Mouse (Mus musculus): ENCODE results near the gene Cldn15. TPM values are rescaled to one million over a fixed set of nuclear protein-coding genes. Genes with fewer than 3 reads are reported as not detected.

The Cldn15 gene
- polyA plus RNA-seq, 1 experiment from 2014 or later = 10.5 TPM

DNA sequence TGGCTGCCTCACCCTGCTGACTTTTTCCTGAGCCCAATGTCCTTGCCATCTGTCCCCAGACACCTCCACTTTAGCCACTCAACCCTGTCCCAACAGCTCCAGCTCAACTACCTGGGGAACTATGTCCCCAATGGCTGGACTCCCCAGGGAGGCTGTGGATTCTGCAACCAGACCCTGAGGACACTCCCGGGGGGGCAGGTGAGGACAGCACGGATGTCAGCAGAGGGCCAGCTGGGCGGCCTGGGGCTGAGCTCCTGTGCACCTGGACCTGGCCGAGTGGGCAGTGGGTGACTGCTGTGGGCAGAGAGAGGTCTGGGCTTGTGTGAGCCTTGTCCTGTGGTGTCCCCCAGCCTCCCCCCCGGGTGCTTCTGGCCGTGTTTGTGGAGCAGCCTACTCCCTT is 23.4 kb downstream of the Cldn15 start:
- Histone ChIP-seq H3K4me2 (replicated peaks; ENCODE audit: low read depth, low read length) (no peak overlapping the region), H3K4me1 (ENCODE audit: insufficient read depth, low read depth, low read length) (peaks cover 11% of the 10 kb centered on the region), H3K4me3 (ENCODE audit: low read depth, low read length) (no peak overlapping the region), H3K27ac (ENCODE audit: low read length) (no peak overlapping the region), H3K9me3 (ENCODE audit: low read length) (no peaks in the 10 kb centered on the region), H3K27me3 (replicated peaks; ENCODE audit: insufficient read depth, low read length) (no peaks in the 10 kb centered on the region), H3K9ac (replicated peaks; ENCODE audit: low read depth) (no peak overlapping the region), H3K36me3 (ENCODE audit: insufficient read depth, low read length) (peaks cover 21% of the 10 kb centered on the region)
- no peak for ATAC-seq
- DNase-seq (ENCODE audit: low spot score) = no peak
- 96% methylated on average over 6 of the region's 6 CpGs for WGBS
- TF ChIP-seq CTCF (IDR thresholded peaks at IDR 0.05) (no peak), EP300 (IDR thresholded peaks at IDR 0.05) (no peak)

DNA sequence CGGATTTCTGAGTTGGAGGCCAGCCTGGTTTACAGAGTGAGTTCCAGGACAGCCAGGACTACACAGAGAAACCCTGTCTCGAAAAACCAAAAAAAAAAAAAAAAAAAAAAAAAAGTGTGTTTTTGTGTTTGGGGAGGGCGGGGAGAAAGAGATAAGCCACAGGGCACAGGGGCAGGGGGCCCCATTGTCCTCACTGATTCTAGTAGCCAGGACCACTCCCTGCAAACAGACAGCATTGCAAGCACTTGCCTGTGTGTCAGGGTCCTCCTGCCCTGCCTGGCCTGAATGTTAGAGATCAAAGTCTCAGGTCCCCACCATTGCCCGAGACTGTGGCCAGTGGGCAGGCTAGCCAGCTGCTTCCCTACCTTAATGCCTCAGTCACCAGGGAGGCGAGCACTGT is 33.0 kb downstream of the Cldn15 start:
- no peak overlapping the region for H3K27ac ChIP-seq (ENCODE audit: low read length)
- H3K9me3 ChIP-seq (ENCODE audit: low read length) = no peaks in the 10 kb centered on the region
- DNase-seq (ENCODE audit: low spot score) (no peak), ATAC-seq (no peak)
- TF ChIP-seq EP300 (IDR thresholded peaks at IDR 0.05) (no peak), CTCF (IDR thresholded peaks at IDR 0.05) (no peak)
- no peak overlapping the region for H3K4me3 ChIP-seq (ENCODE audit: low read depth, low read length)
- no peaks in the 10 kb centered on the region for H3K4me1 ChIP-seq (ENCODE audit: insufficient read depth, low read depth, low read length)
- 0 out of 2 replicates have a peak, but pooled peaks cover 6% of the 10 kb centered on the region for H3K36me3 ChIP-seq (ENCODE audit: insufficient read depth, low read length)
- 64% methylated on average over 4 of the region's 5 CpGs for WGBS
- no peaks in the 10 kb centered on the region for H3K27me3 ChIP-seq (replicated peaks; ENCODE audit: insufficient read depth, low read length)
- H3K9ac ChIP-seq (replicated peaks; ENCODE audit: low read depth) = no peak overlapping the region
- no peak overlapping the region for H3K4me2 ChIP-seq (replicated peaks; ENCODE audit: low read depth, low read length)

DNA sequence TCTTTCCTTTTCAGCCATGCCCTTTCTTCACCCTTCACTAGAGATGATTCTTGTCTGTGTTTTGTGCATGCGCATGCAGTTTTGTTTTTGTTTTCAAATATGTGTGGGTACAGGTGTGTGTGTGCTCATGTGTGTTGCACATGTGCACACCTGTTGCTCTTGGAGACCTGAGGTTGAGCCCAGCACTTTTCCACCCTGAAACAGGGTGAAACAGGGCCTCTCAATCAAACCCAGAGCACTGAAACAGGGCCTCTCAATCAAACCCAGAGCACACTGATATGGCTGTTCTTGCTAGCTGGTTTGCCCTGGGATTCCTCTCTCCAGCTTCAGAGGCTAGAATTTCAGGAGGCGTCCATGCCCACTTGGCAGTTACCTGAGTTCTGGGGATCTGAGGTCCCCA is 34.2 kb downstream of the Cldn15 start:
- TF ChIP-seq EP300 (IDR thresholded peaks at IDR 0.05) = no peak
- no peak for TF ChIP-seq CTCF (IDR thresholded peaks at IDR 0.05)
- no peaks in the 10 kb centered on the region for H3K4me1 ChIP-seq (ENCODE audit: insufficient read depth, low read depth, low read length)
- H3K27ac ChIP-seq (ENCODE audit: low read length) = no peak overlapping the region
- H3K4me2 ChIP-seq (replicated peaks; ENCODE audit: low read depth, low read length) = no peak overlapping the region
- ATAC-seq = no peak
- WGBS = 79% methylated on average over 2 of the region's 2 CpGs
- DNase-seq (ENCODE audit: low spot score) = no peak
- no peak overlapping the region for H3K9ac ChIP-seq (replicated peaks; ENCODE audit: low read depth)
- 0 out of 2 replicates have a peak, but pooled peaks cover 1% of the 10 kb centered on the region for H3K36me3 ChIP-seq (ENCODE audit: insufficient read depth, low read length)
- H3K4me3 ChIP-seq (ENCODE audit: low read depth, low read length) = no peak overlapping the region
- H3K27me3 ChIP-seq (replicated peaks; ENCODE audit: insufficient read depth, low read length) = no peaks in the 10 kb centered on the region
- H3K9me3 ChIP-seq (ENCODE audit: low read length) = no peaks in the 10 kb centered on the region

DNA sequence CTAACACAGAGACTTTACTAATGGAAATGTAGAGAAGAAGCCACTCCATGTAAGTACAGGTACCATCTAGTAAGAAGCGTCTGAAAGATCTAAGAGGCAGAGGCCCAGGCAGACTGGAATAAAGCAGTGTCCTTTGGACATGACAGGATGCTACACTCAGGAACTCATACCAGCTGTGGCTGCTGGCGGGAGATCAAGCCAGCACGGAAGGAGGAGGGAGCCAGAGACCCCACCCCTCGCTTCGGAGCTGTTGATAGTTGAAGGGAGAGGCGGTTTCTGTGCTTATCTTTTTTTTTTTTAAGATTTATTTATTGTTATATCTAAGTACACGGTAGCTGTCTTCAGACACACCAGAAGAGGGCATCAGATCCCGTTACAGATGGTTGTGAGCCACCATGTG is 40.9 kb downstream of the Cldn15 start:
- Histone ChIP-seq H3K9me3 (ENCODE audit: low read length) (no peaks in the 10 kb centered on the region), H3K4me2 (replicated peaks; ENCODE audit: low read depth, low read length) (no peak overlapping the region), H3K9ac (replicated peaks; ENCODE audit: low read depth) (no peak overlapping the region), H3K4me1 (ENCODE audit: insufficient read depth, low read depth, low read length) (no peaks in the 10 kb centered on the region), H3K4me3 (ENCODE audit: low read depth, low read length) (no peak overlapping the region), H3K36me3 (ENCODE audit: insufficient read depth, low read length) (no peaks in the 10 kb centered on the region), H3K27ac (ENCODE audit: low read length) (no peak overlapping the region), H3K27me3 (replicated peaks; ENCODE audit: insufficient read depth, low read length) (no peaks in the 10 kb centered on the region)
- DNase-seq (ENCODE audit: low spot score) (no peak), ATAC-seq (no peak)
- TF ChIP-seq EP300 (IDR thresholded peaks at IDR 0.05) (no peak), CTCF (IDR thresholded peaks at IDR 0.05) (no peak)
- 30% methylated on average over 8 of the region's 8 CpGs for WGBS

GRCm38 (mm10) chr5:137009988-137010387 is 43.6 kb downstream of the Cldn15 start:
- Histone ChIP-seq H3K27ac (ENCODE audit: low read length) (no peak overlapping the region), H3K4me3 (ENCODE audit: low read depth, low read length) (no peak overlapping the region), H3K4me2 (replicated peaks; ENCODE audit: low read depth, low read length) (no peak overlapping the region), H3K9me3 (ENCODE audit: low read length) (no peaks in the 10 kb centered on the region), H3K4me1 (ENCODE audit: insufficient read depth, low read depth, low read length) (no peaks in the 10 kb centered on the region), H3K36me3 (ENCODE audit: insufficient read depth, low read length) (no peaks in the 10 kb centered on the region), H3K9ac (replicated peaks; ENCODE audit: low read depth) (no peak overlapping the region), H3K27me3 (replicated peaks; ENCODE audit: insufficient read depth, low read length) (no peaks in the 10 kb centered on the region)
- DNase-seq (ENCODE audit: low spot score) (peak; percentile 65), ATAC-seq (no peak)
- TF ChIP-seq EP300 (IDR thresholded peaks at IDR 0.05) (no peak), CTCF (IDR thresholded peaks at IDR 0.05) (peak; percentile 73)
- 21% methylated on average over 3 of the region's 3 CpGs for WGBS

- DNase-seq (ENCODE audit: low spot score) (no peak), ATAC-seq (no peak)
- H3K9me3 ChIP-seq (ENCODE audit: low read length) = no peaks in the 10 kb centered on the region
- H3K9ac ChIP-seq (replicated peaks; ENCODE audit: low read depth) = no peak overlapping the region
- H3K27ac ChIP-seq (ENCODE audit: low read length) = no peak overlapping the region
- H3K4me1 ChIP-seq (ENCODE audit: insufficient read depth, low read depth, low read length) = no peaks in the 10 kb centered on the region
- no peak overlapping the region for H3K4me3 ChIP-seq (ENCODE audit: low read depth, low read length)
- no peaks in the 10 kb centered on the region for H3K36me3 ChIP-seq (ENCODE audit: insufficient read depth, low read length)
- 66% methylated on average over 15 of the region's 15 CpGs for WGBS
- no peak overlapping the region for H3K4me2 ChIP-seq (replicated peaks; ENCODE audit: low read depth, low read length)
- H3K27me3 ChIP-seq (replicated peaks; ENCODE audit: insufficient read depth, low read length) = no peaks in the 10 kb centered on the region
- no peak for TF ChIP-seq EP300 (IDR thresholded peaks at IDR 0.05)
- TF ChIP-seq CTCF (IDR thresholded peaks at IDR 0.05) = no peak
Measured at GRCm38 (mm10) chr5:137012401-137012950, 46.1 kb downstream of the Cldn15 start.

- H3K4me2 ChIP-seq (replicated peaks; ENCODE audit: low read depth, low read length) = no peak overlapping the region
- no peak for ATAC-seq
Measured at GRCm38 (mm10) chr5:137015913-137016312, 49.5 kb downstream of the Cldn15 start.

More at GRCm38 (mm10) chr5:137015913-137016312, 49.5 kb downstream of the Cldn15 start:
- TF ChIP-seq EP300 (IDR thresholded peaks at IDR 0.05) (no peak), CTCF (IDR thresholded peaks at IDR 0.05) (no peak)
- Histone ChIP-seq H3K9me3 (ENCODE audit: low read length) (no peaks in the 10 kb centered on the region), H3K36me3 (ENCODE audit: insufficient read depth, low read length) (no peaks in the 10 kb centered on the region), H3K4me1 (ENCODE audit: insufficient read depth, low read depth, low read length) (no peaks in the 10 kb centered on the region), H3K27ac (ENCODE audit: low read length) (no peak overlapping the region), H3K27me3 (replicated peaks; ENCODE audit: insufficient read depth, low read length) (no peaks in the 10 kb centered on the region), H3K9ac (replicated peaks; ENCODE audit: low read depth) (no peak overlapping the region), H3K4me3 (ENCODE audit: low read depth, low read length) (no peak overlapping the region)
- 90% methylated on average over 3 of the region's 3 CpGs for WGBS
- no peak for DNase-seq (ENCODE audit: low spot score)
